Mouse (Mus musculus) thymus, postnatal 14 days (tissue): ENCODE results near the gene Ece2.
A peak's percentile ranks its signal among the peaks of the same experiment; 100 is the strongest.
"Not testable (repeated sequence)": the region's sequence is repeated elsewhere in the genome, so short reads cannot be mapped to it uniquely, and the experiment has no call there.

Source experiments
- DNase-seq: peaks from one replicate; pipeline ENCODE4 v3.0.0; 2021

Ece2 gene

DNA sequence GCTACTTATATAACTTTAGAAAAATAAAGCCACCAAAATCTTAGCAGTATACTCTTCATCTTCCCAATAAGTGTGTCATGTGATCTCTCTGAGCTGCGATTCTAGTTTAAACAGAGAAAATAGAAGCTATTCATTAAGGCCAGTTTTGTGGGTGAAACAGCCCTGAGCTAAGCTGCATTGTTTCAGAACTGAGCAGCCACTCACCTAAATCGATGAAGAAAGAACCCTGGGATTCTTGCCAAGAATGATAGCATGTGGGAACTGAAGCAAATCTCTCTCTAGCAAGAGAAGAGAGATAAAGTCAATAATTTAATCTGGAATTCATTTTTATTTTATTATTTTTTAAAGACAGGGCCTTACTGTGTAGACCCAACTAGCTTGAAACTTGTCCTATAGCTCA, 6.4 kb upstream of the Ece2 start:
- no peak for DNase-seq

DNA sequence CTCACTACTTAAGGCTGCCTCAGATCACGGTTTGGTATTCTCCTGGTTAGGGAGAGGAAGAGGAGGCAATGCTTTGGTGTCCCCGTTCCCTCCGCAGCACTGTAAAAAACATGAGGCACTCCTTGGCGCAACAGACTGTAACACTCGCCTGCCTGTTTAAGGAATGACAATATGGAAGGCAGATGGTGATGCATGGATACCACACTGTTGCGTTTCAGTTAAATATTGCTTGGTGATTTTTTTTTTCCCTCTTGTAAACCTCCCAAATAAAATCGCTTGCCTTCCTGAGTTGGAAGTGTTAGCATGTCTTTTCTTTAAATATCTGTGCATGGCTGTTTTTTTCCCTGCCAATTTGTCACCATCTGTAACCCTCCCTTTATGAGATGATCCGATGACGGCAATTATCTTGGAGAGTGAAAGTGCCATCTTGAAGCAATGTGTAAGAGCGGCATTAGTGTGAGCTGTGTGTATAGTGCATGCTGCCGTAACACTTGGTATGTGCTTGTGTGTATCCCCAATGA, 697 bp upstream of the Ece2 start:
- no peak for DNase-seq

DNA sequence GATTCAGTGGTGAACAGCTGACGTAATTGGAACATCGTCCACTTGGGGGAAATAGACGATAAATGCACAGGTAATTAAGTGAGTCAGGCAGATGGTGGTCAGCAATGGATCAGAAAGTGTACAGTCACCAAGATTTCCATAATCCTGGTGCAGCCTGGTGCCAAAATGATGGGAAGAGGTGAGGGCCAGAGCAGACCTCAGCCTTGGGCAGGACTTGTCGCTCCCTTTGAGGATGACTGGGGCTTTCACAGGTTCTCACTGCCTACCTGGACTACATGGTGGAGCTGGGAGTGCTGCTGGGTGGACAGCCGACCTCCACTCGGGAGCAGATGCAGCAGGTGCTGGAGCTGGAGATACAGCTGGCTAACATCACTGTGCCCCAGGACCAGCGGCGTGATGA, 7.8 kb downstream of the Ece2 start:
- no peak for DNase-seq

DNA sequence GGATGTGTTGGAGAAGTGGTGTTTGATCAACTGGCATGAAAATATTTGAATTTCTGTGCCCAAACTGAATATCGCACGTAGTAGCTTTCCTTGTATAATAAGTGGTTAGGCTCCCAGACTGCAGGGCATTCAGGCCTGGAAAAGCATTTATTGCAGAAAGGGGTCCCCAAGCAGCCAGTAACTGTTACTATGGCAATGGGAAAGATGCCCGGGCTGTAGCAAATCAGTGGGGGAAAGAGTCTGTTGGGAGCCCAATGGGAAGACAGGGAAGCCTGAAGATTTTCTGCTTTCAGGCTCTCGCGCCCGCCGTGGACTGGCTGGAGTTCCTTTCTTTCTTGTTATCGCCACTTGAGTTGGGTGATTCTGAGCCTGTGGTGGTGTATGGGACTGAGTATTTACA, 8.7 kb downstream of the Ece2 start:
- no peak for DNase-seq

DNA sequence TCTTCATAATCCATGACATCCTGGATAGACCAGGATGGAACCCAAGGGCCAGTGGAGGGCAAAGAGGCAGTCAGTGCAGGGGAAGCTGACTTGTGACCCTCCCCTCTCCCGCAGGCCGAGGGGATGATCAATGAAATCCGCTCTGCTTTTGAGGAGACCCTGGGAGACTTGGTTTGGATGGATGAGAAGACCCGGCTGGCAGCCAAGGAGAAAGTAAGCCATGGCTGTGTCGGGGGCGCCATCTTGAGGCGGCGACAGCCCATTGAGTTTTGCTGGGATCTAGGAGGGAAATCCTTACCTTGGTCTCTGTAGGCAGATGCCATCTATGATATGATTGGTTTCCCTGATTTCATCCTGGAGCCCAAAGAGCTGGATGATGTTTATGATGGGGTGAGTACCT, 12.5 kb downstream of the Ece2 start:
- peak; percentile 72 for DNase-seq

DNA sequence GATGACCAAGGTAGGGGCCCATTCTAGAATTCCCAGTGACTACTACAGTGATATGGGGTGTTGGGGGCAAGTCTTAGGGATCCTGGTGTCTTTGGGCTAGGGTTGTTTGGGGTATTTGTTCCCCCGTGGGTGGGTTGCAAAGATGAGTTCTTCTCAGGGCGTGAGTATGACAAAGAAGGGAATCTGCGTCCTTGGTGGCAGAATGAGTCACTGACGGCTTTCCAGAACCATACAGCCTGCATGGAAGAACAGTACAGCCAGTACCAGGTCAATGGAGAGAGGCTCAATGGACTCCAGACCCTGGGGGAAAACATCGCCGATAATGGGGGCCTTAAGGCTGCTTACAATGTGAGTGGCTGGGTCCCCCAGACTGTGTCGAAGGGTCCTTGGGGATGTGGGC, 14.3 kb downstream of the Ece2 start:
- no peak for DNase-seq

DNA sequence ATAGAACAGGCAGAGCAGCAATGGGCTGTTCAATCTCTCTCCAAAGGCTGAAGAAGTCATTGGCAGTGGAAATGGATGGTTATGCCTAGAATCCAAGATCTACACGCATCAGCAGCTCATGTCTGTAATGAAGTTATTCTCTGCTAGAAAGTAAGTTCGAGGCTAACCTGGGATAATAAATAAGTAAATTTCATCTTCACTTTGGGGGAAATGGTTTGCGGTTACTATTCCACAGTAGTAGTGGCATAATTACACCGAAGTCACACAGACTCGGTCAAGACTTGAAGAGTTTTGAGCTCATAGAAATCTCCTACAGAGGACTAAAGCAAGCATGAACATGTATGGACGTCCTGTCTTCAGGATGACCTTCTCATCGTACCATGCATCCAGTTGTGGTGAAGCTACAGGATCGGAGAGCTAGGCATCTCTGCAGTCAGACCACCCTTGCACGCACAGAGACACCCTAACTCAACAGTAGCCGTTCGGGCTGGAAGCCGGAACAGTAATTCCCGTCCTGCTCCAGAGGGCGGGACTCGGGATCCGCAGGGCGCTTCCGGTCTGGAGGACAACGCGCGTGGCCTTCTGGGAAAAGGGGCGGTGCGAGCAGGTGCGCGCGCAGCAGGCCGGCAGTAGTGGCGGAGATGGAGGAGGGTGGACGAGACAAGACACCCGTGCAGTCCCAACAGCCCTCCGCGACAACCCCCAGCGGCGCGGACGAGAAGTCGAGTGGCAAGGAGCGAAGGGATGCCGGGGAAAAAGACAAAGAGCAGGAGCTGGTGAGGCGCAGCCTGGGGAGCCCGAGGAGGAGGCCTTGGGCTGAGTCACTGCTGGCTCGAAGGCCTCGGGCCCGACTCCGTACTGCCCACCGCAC, 21.7 kb downstream of the Ece2 start, which contains the start of gene Psmd2:
Gene Psmd2, plus strand, starts transcription at position 577 of the 871 bp plus-strand sequence.
- peak; percentile 96 for DNase-seq

DNA sequence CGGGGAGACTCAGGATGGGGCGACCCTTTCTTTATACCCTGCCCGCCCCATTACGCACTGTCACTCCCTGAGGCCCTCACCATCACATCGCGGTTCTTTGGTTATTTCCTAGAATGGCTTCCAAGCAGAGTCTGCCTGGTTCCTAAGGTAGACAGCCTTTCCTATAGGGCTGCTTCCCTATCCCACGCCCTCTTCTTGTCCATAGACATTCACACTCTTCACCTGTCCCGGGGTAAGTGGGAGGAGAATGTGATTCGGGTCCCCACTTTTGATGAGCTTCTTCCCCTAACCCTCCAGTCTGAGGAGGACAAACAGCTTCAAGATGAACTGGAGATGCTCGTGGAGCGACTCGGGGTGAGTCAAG, 22.3 kb downstream of the Ece2 start:
- DNase-seq = no peak

DNA sequence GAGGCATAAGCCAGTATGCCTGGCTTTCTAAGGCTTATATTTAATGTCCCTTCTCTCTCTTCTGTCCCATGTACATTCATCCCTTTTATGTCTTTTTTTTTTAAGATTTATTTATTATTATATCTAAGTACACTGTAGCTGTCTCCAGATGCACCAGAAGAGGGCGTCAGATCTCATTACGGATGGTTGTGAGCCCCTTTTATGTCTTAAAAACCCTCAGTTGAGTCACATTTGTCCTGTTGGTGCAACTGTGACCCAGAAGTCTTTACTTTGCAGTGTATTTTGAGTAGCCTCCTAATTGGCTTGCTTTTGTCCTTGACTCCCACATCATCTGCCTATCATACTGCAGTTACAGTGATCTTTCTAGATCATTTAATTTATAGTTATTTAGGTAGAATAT, 23.7 kb downstream of the Ece2 start:
- no peak for DNase-seq

DNA sequence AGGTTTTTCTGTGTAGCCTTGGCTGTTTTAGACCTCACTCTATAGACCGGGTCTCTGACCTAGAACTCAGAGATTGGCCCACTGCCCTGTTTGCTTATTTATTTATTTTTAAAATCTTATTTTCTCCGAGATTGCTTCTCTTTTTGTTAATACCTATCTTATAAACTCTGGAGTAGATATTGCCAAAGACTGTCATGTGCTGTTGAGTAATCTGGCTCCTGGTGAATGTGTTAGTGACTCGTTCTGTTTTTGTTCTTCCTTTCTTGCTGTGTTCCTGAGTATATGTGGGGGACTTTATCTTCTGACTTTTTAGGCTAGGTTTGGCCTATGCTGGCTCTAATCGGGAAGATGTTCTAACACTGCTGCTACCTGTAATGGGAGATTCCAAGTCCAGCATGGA, 28.0 kb downstream of the Ece2 start:
- DNase-seq = no peak

DNA sequence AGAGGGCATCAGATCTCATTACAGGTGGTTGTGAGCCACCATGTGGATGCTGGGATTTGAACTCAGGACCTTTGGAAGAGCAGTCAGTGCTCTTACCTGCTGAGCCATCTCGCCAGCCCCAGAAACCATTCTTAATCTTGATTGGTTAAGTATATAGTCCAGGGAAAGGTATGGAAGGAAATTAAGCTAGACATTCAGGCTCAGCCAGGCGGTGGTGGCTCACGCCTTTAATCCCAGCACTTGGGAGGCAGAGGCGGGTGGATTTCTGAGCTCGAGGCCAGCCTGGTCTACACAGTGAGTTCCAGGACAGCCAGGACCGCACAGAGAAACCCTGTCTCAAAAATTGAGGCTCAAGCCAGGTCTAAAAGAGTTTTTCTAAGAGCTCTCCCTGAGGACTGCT, 38.4 kb downstream of the Ece2 start, which contains the start of gene Eif4g1:
Gene Eif4g1, plus strand, starts transcription at position 301 of the 400 bp plus-strand sequence.
- not testable (repeated sequence) for DNase-seq

DNA sequence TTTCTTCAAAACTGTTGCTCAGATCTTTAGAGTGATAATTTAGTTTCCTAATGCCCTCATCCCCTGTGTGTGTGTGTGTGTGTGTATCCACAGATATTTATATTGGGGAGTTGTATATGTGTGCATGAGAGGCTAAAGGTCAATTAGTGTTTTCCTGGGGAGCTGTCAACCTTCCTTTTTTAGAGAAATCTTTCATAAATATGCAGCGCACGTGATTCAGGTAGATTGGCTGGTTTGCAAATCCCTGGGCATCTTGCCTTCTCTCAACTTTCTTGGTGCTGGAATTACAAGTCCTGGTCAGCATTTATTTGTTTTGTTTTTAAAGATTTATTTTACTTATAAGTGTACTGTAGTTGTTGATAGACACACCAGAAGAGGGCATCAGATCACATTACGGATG, 40.7 kb downstream of the Ece2 start:
- DNase-seq = no peak

DNA sequence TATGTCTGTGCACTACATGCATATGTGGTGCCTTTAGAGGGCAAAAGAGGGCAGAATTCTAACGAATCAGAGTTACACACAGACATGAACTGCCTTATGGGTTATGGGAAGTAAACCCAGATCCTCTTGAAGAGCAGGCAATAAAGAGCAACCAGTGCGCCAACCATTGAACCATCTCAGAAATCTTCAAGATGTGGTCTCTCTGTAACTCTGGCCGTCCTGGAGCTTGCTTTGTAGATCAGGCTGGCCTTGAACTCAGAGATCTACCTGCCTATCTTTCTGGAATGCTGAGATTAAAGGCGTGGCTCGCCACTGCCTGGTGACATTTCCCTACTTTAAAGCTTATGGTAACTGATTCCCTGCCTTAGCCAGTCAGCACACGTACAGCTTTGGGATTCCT, 42.3 kb downstream of the Ece2 start:
- peak; percentile 11 for DNase-seq

DNA sequence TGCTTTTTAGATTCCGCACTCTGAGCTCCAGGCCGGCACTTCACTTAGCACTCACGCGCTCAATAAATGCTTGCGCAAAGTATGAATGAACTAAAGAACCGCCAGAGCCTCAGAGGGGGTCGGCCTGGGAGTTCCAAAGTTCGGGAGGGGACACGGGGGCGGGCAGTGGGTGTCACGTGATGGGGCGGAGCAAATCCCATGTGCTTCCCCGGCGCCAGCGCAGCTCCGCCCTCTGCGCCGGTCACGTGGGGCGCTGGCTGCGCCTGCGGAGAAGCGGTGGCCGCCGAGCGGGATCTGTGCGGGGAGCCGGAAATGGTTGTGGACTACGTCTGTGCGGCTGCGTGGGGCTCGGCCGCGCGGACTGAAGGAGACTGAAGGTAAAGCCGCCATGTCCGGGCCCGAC, 42.9 kb downstream of the Ece2 start:
- peak; percentile 96 for DNase-seq

DNA sequence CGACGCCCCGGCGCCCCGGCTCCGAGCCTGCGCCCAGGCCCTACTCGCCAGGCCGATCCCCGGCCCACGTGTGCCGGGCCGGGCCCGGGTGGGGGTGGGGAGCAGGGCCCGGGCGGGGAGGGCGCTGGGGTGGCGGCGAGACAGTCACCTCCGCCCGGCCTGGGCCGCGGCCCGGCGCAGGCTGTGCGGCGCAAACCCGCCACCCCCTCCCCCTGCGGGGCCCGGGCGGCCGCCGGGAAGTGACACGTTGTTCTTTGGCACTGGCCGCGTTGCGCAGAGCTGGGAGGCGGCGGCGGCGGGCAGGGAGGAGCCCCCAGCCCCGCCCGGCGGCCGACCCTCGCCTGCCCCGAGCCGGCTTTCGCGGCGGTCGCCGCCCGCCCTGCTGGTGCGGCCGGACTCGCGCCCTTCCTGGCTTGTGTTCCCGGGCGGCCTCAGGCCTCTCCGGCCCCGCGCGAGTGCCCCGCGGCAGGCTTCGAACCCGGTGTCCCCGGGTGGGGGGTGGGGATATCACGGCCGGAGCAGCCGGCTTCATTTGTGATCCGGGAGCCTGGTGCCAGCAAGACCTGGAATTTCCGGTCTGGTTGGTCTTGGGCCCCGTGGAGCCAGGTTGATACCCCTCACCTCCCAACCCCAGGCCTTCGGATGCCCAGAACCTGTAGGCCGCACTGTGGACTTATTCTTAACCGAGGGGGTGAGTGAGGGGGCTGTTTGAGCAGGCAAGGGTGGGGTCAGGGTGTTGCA, 43.5 kb downstream of the Ece2 start:
- DNase-seq = peak; percentile 76

DNA sequence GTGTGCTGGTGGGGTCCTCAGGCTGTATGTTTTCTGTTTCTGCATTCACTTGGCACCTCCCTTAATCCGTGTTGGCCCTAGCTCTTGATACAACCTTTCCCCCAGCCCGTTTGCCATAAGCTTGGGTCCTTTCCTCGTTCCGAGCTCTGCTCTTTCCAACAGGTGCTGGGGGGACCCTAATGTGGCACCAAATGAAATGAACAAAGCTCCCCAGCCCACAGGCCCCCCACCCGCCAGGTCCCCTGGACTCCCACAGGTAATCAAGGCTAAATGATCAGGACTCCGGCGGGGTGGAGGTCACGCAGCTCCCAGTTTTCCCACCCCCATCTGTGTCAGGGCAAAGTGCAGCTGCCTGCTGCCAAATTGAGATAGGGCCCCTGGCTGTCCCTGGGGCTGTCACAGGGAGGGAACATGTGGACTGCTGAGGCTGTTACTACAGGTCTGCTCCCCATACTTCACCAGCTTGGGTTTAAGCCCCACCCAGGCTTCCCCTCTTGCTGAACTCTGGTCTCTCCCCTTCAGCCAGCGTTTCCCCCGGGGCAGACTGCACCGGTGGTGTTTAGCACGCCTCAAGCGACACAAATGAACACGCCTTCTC, 44.2 kb downstream of the Ece2 start:
- DNase-seq = peak; percentile 47

DNA sequence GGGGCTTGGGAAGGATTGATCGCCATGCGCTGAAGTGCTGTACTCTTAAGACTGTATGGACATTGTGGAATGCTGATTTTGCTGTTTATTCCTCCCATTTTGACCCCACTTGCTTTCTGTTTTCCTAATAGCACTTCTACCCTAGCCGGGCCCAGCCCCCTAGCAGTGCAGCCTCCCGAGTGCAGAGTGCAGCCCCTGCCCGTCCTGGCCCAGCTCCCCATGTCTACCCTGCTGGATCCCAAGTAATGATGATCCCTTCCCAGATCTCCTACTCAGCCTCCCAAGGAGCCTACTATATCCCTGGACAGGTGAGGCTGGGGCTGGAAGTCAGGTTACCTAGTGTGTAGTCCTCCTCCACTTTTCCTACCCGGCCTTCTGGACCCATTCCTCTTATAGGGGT, 45.6 kb downstream of the Ece2 start:
- no peak for DNase-seq

DNA sequence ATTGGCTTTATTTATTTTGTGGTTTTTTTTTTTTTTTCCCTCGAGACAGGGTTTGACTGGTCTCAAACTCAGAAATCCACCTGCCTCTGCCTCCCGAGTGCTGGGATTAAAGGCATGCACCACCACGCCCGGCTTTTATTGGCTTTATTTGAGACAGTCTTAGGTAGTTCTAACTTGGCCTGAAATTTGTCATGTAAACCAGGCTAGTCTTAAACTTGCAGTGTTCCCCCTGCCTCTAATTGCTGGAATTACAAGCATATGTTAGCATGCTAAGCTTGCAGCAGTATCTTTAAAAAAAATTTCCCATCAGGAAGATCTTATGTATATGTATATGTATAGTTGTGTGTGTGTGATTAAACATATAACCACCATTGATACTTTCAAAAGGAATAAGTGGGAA, 47.1 kb downstream of the Ece2 start:
- DNase-seq = no peak

DNA sequence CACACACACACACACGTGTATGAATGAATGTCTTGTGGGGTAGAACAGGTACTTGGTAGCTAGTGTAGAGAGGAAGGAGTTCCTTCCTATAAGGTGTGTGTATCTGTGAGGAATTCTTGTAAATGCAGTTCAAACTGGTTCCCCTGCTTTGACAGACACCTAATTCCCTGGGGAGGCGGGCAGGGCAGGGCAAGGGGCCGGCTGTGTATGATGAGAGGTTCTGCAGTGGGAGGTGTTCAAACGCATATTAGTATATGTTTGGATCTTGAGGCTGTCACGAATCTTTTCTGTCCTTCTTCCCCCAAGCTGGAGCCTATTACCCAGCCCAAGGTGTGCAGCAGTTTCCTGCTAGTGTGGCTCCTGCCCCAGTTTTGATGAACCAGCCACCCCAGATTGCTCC, 47.8 kb downstream of the Ece2 start:
- no peak for DNase-seq

DNA sequence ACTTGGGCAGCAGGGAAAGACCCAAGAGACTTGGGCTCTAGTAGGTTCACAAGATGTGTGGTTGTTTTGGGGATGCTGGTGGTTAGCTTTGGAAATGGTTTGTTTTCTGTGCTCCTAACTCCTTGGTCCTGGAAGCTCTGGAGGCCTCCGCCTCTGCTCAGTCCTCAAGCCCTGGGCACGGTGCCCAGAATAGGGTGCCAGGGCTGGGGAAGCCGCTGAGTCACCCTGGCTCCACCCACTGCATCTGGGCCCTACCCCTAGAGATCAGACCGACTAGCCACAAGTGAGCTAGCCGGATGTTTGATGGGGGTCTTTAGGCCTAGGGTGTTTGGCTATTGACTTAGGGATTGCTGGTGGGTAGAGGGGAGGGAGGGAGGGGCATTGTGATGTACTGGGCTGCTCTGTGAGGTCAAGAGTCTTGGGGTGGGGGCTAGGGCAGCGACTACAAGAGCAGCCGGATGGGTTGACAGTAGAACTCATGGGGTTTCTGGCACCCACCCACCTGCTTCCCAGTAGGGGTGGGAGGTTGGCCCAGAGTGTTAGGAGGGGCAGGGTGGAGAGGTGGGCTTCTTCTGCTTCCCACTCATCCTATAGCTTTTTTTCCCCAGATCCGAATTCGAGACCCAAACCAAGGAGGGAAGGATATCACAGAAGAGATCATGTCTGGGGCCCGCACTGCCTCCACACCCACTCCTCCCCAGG, 48.5 kb downstream of the Ece2 start:
- no peak for DNase-seq

DNA sequence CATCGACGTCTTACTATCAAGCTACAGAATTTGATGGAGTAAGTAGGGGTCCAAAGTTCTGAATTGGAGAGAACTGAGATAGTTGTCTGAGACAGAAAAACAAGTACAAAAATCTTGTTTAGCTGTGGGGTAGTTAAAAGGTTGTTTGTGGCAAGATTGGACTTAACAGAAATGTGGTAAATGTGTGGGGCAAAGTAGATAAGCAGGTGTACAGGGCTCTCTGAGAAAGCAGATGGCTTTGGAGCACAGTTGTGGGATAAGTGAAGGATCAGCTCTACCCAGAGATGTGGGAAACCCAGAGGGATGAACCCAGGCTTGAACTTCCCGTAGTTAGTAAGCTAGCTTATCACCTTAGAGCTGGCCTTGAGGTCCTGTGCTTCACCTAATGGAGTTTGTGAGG, 61.1 kb downstream of the Ece2 start:
- DNase-seq = no peak

DNA sequence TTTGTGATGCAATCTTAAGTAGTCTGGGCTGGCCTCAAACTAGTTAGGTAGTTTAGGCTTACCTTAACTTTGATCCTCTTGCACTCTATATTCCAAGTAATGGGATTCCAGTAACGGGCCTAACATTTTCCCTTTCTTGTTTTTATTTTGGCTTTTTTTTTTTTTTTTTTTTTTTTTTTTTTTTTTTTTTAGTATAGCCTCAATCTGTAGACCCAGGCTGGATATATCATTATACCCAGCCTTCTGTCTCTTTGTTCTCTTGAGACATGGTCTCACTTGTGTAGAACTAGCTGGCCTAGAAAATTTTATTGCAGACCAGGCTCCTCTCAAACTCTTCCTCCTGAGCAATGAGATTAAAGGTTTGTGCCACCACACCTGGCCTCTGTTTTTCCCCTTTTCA, 62.0 kb downstream of the Ece2 start:
- DNase-seq = no peak
